ENCODE assay signal across 11 mouse cellular contexts in the genomic region with DNA sequence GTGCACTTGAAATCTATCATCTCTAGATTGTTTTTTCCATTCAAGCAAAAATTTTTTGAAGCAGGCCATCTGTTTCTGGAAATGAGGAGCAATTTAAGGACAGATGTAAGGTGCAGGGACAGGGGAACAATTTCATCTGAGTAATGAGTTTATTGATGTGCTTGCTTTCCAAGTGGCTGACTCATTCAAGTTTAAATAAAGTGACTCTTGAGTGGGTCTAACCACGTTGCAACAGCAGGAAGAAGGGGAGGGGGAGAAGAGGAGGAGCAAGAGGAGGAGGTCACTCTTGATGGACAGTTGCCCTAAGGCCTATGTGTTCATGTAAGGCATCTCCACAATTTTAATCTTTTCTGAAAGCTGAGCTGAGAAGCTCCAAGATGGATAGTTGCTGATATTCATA.
DNase-seq lines count a peak whose midpoint lies in the region; ATAC-seq lines count a peak whose summit lies in the region.
"Had no signal": no experiment of that assay in that cellular context is flagged by ENCODE, and none has a peak within 500 bp of the region (broad histone marks: within the 10 kb centered on the region; RNA-seq: fewer than 3 reads in every experiment).

No protein-coding gene starts in this region.

- H3K36me3 ChIP-seq in hindbrain, embryonic 11.5 days (ENCODE audit: control insufficient read depth, insufficient read depth, low read length) = no peaks in the 10 kb centered on the region
- no peaks in the 10 kb centered on the region for H3K36me3 ChIP-seq in hindbrain, embryonic 16.5 days (ENCODE audit: control insufficient read depth, insufficient read depth, low read length)
- H3K36me3 ChIP-seq in forebrain, embryonic 10.5 days (replicated peaks) = no peaks in the 10 kb centered on the region

- H3K27ac ChIP-seq in hindbrain, embryonic 11.5 days (ENCODE audit: low read depth, low read length) = peak overlapping the region; percentile 96
- H3K27ac ChIP-seq in hindbrain, embryonic 16.5 days (ENCODE audit: low read depth, low read length) = no peak overlapping the region
- H3K27ac ChIP-seq in forebrain, embryonic 10.5 days = peak overlapping the region; percentile 87; the same call in 1 of the 2 replicates

- H3K4me2 ChIP-seq in hindbrain, embryonic 11.5 days (replicated peaks; ENCODE audit: low read depth, low read length) = no peak overlapping the region
- H3K4me2 ChIP-seq in hindbrain, embryonic 16.5 days (ENCODE audit: low read length) = no peak overlapping the region

- H3K9me3 ChIP-seq in hindbrain, embryonic 11.5 days (ENCODE audit: control insufficient read depth, low read length) = no peaks in the 10 kb centered on the region
- no peaks in the 10 kb centered on the region for H3K9me3 ChIP-seq in hindbrain, embryonic 16.5 days (ENCODE audit: control insufficient read depth, low read length)
- no peaks in the 10 kb centered on the region for H3K9me3 ChIP-seq in forebrain, embryonic 10.5 days

- H3K27me3 ChIP-seq in hindbrain, embryonic 11.5 days (ENCODE audit: control insufficient read depth, insufficient read depth, low read length) = no peaks in the 10 kb centered on the region
- no peaks in the 10 kb centered on the region for H3K27me3 ChIP-seq in hindbrain, embryonic 16.5 days (replicated peaks; ENCODE audit: control insufficient read depth, insufficient read depth, low read length)
- H3K27me3 ChIP-seq in forebrain, embryonic 10.5 days (ENCODE audit: poor library complexity, severe bottlenecking) = no peaks in the 10 kb centered on the region

- no peak for DNase-seq in hindbrain, embryonic 11.5 days (ENCODE audit: low spot score)
- peak; percentile 62 for DNase-seq in 416B (ENCODE audit: low read depth)
- no peak for DNase-seq in forebrain, embryonic 10.5 days (ENCODE audit: extremely low spot score, low spot score)
- peak; percentile 51 for DNase-seq in lung, postnatal 10 days
- no peak for DNase-seq in cerebellum, postnatal 14 days
- no peak for DNase-seq in urinary bladder, postnatal 10 days (ENCODE audit: low spot score)
- DNase-seq in kidney, adult 11 months = no peak
- DNase-seq: cerebellum, adult 11-12 months; gastrocnemius, postnatal 36 days; kidney, postnatal 14 days had no signal

- H3K4me3 ChIP-seq in hindbrain, embryonic 11.5 days (ENCODE audit: low read depth, low read length) = no peak overlapping the region
- no peak overlapping the region for H3K4me3 ChIP-seq in hindbrain, embryonic 16.5 days (ENCODE audit: low read length)
- no peak overlapping the region for H3K4me3 ChIP-seq in forebrain, embryonic 10.5 days

- peaks cover 39% of the 10 kb centered on the region for H3K4me1 ChIP-seq in hindbrain, embryonic 11.5 days (replicated peaks; ENCODE audit: control insufficient read depth, insufficient read depth, low read length)
- peaks cover 55% of the 10 kb centered on the region for H3K4me1 ChIP-seq in hindbrain, embryonic 16.5 days (ENCODE audit: control insufficient read depth, insufficient read depth, low read depth, low read length)
- H3K4me1 ChIP-seq in forebrain, embryonic 10.5 days = peaks cover 74% of the 10 kb centered on the region

- no peak for ATAC-seq in hindbrain, embryonic 11.5 days (ENCODE audit: low FRiP score)
- no peak for ATAC-seq in hindbrain, embryonic 16.5 days

- 11% methylated on average over 1 of the region's 1 CpGs for WGBS in hindbrain, embryonic 11.5 days
- 9% methylated on average over 1 of the region's 1 CpGs for WGBS in hindbrain, embryonic 16.5 days
- WGBS in forebrain, embryonic 10.5 days = 27% methylated on average over 1 of the region's 1 CpGs

- H3K9ac ChIP-seq in hindbrain, embryonic 11.5 days (ENCODE audit: low read depth, low read length) = no peak overlapping the region
- H3K9ac ChIP-seq in hindbrain, embryonic 16.5 days (ENCODE audit: low read depth, low read length) = no peak overlapping the region

Comparison
In these comparisons a context has a peak if more than half of its experiments do, and no peak if none do; other contexts are left out.
1. DNase-seq: peak in 416B (single experiment) and lung, postnatal 10 days (single experiment); none in hindbrain, embryonic 11.5 days (single experiment), forebrain, embryonic 10.5 days (single experiment), cerebellum, postnatal 14 days (0 of 2), urinary bladder, postnatal 10 days (single experiment) and kidney, adult 11 months (single experiment).